ENCODE assay signal across 28 mouse cellular contexts in genomic region chr7:16132926-16133325, GRCm38 (mm10). TPM values are rescaled to one million over a fixed set of nuclear protein-coding genes. Genes with fewer than 3 reads are reported as not detected.
A peak's percentile ranks its signal among the peaks of the same experiment; 100 is the strongest.
DNase-seq lines count a peak whose midpoint lies in the region; ATAC-seq and TF ChIP-seq lines count a peak whose summit lies in the region.
"Had no signal": no experiment of that assay in that cellular context is flagged by ENCODE, and none has a peak within 500 bp of the region (broad histone marks: within the 10 kb centered on the region; RNA-seq: fewer than 3 reads in every experiment).

No protein-coding gene starts in this region.

- no peaks in the 10 kb centered on the region for H3K27me3 ChIP-seq in forebrain, embryonic 14.5 days (replicated peaks; ENCODE audit: control insufficient read depth, insufficient read depth, low read length)
- peaks cover 18% of the 10 kb centered on the region for H3K27me3 ChIP-seq in forebrain, embryonic 10.5 days (ENCODE audit: poor library complexity, severe bottlenecking)
- H3K27me3 ChIP-seq in midbrain, embryonic 12.5 days, result no peaks in the 10 kb centered on the region
- no peaks in the 10 kb centered on the region for H3K27me3 ChIP-seq in midbrain, embryonic 11.5 days (ENCODE audit: control insufficient read depth, insufficient read depth, low read length)
- H3K27me3 ChIP-seq: embryonic facial prominence, embryonic 15.5 days; heart, embryonic 15.5 days had no signal

- TF ChIP-seq CTCF in cortical plate, adult 2 months (IDR thresholded peaks at IDR 0.05; ENCODE audit: extremely low read depth, insufficient read depth, low read length), result no peak

- H3K9me3 ChIP-seq in forebrain, embryonic 14.5 days (replicated peaks; ENCODE audit: control insufficient read depth, low read length), result no peaks in the 10 kb centered on the region
- no peaks in the 10 kb centered on the region for H3K9me3 ChIP-seq in forebrain, embryonic 10.5 days
- no peaks in the 10 kb centered on the region for H3K9me3 ChIP-seq in midbrain, embryonic 12.5 days
- H3K9me3 ChIP-seq in midbrain, embryonic 11.5 days (ENCODE audit: control insufficient read depth, low read length), result no peaks in the 10 kb centered on the region
- H3K9me3 ChIP-seq: embryonic facial prominence, embryonic 10.5 days; embryonic facial prominence, embryonic 15.5 days; heart, embryonic 10.5 days; heart, embryonic 15.5 days; liver, embryonic 12.5 days had no signal

- no peak overlapping the region for H3K9ac ChIP-seq in forebrain, embryonic 14.5 days (ENCODE audit: low read length)
- no peak overlapping the region for H3K9ac ChIP-seq in midbrain, embryonic 12.5 days (replicated peaks)
- no peak overlapping the region for H3K9ac ChIP-seq in midbrain, embryonic 11.5 days (ENCODE audit: low read length)
- H3K9ac ChIP-seq: embryonic facial prominence, embryonic 15.5 days; heart, embryonic 15.5 days; liver, embryonic 12.5 days; liver, postnatal 0 days had no signal

- H3K4me3 ChIP-seq in forebrain, embryonic 14.5 days (ENCODE audit: low read depth, low read length), result no peak overlapping the region
- no peak overlapping the region for H3K4me3 ChIP-seq in forebrain, embryonic 10.5 days
- no peak overlapping the region for H3K4me3 ChIP-seq in midbrain, embryonic 12.5 days
- no peak overlapping the region for H3K4me3 ChIP-seq in midbrain, embryonic 11.5 days (ENCODE audit: low read depth, low read length)
- H3K4me3 ChIP-seq in cortical plate, adult 2 months (ENCODE audit: insufficient read depth, low read length), result peak overlapping the region; percentile 43; the same call in 1 of the 2 replicates
- H3K4me3 ChIP-seq: embryonic facial prominence, embryonic 15.5 days; heart, embryonic 10.5 days; heart, embryonic 15.5 days; liver, embryonic 12.5 days; myocyte had no signal

- ATAC-seq in forebrain, embryonic 14.5 days, result no peak
- ATAC-seq in midbrain, embryonic 12.5 days (ENCODE audit: low FRiP score, low read depth), result no peak
- ATAC-seq in midbrain, embryonic 11.5 days (ENCODE audit: low FRiP score), result no peak
- ATAC-seq: inflammation-experienced regulatory T-cells, adult 6 months; liver, embryonic 12.5 days; liver, postnatal 0 days; Patski had no signal

- 0 out of 2 replicates have a peak overlapping the region, but pooled peaks have one; percentile 27 for H3K27ac ChIP-seq in forebrain, embryonic 14.5 days (ENCODE audit: low read depth, low read length)
- H3K27ac ChIP-seq in forebrain, embryonic 10.5 days, result no peak overlapping the region; the same call in 1 of the 2 replicates
- no peak overlapping the region for H3K27ac ChIP-seq in midbrain, embryonic 12.5 days (replicated peaks)
- H3K27ac ChIP-seq in midbrain, embryonic 11.5 days (ENCODE audit: low read depth, low read length), result no peak overlapping the region
- H3K27ac ChIP-seq in cortical plate, adult 2 months (ENCODE audit: insufficient read depth, low read length), result no peak overlapping the region
- H3K27ac ChIP-seq: embryonic facial prominence, embryonic 10.5 days; embryonic facial prominence, embryonic 15.5 days; heart, embryonic 10.5 days; heart, embryonic 15.5 days; liver, embryonic 12.5 days; stomach, postnatal 0 days had no signal

- DNase-seq in cerebellum, adult 9-10 months, result peak; percentile 50
- no peak for DNase-seq in cerebellum, adult 8-10 months
- DNase-seq in forebrain, embryonic 14.5 days (ENCODE audit: low spot score), result no peak
- no peak for DNase-seq in forebrain, embryonic 10.5 days (ENCODE audit: extremely low spot score, low spot score)
- DNase-seq in midbrain, embryonic 11.5 days (ENCODE audit: low spot score, missing footprints), result no peak
- DNase-seq in right cerebral cortex, postnatal 36 days (ENCODE audit: low spot score in 2 of 2), result no peak
- DNase-seq: adrenal gland, postnatal 10 days; gastrocnemius, postnatal 25 days; heart, adult 11 months; kidney, adult 11 months; kidney, postnatal 14 days; liver, postnatal 0 days; lung, postnatal 36 days; right cerebral cortex, adult 18-20 months; right cerebral cortex, postnatal 4 days; thymus, adult 18-20 months; thymus, postnatal 25 days had no signal

- H3K36me3 ChIP-seq in forebrain, embryonic 14.5 days (ENCODE audit: control insufficient read depth, insufficient read depth, low read length), result peaks cover 6% of the 10 kb centered on the region
- peaks cover 4% of the 10 kb centered on the region for H3K36me3 ChIP-seq in forebrain, embryonic 10.5 days (replicated peaks)
- H3K36me3 ChIP-seq in midbrain, embryonic 12.5 days, result no peaks in the 10 kb centered on the region
- no peaks in the 10 kb centered on the region for H3K36me3 ChIP-seq in midbrain, embryonic 11.5 days (ENCODE audit: control insufficient read depth, insufficient read depth, low read length)
- H3K36me3 ChIP-seq: embryonic facial prominence, embryonic 15.5 days; heart, embryonic 15.5 days; liver, embryonic 12.5 days had no signal

- 66% methylated on average over 3 of the region's 3 CpGs for WGBS in forebrain, embryonic 14.5 days
- 72% methylated on average over 3 of the region's 3 CpGs for WGBS in forebrain, embryonic 10.5 days
- WGBS in midbrain, embryonic 12.5 days, result 66% methylated on average over 3 of the region's 3 CpGs
- 73% methylated on average over 3 of the region's 3 CpGs for WGBS in midbrain, embryonic 11.5 days

- peak overlapping the region; percentile 73; the same call in 1 of the 2 replicates for H3K4me2 ChIP-seq in forebrain, embryonic 14.5 days (ENCODE audit: low read length)
- peak overlapping the region; percentile 78; the same call in 1 of the 2 replicates for H3K4me2 ChIP-seq in midbrain, embryonic 12.5 days (replicated peaks)
- H3K4me2 ChIP-seq in midbrain, embryonic 11.5 days, result no peak overlapping the region
- H3K4me2 ChIP-seq: embryonic facial prominence, embryonic 15.5 days; heart, embryonic 15.5 days; liver, embryonic 12.5 days had no signal

- no peak for TF ChIP-seq POLR2A in cortical plate, adult 2 months (IDR thresholded peaks at IDR 0.05; ENCODE audit: extremely low read depth, insufficient read depth, low read length)

- peaks cover 45% of the 10 kb centered on the region for H3K4me1 ChIP-seq in forebrain, embryonic 14.5 days (ENCODE audit: control insufficient read depth, insufficient read depth, low read length)
- H3K4me1 ChIP-seq in forebrain, embryonic 10.5 days, result peaks cover 52% of the 10 kb centered on the region
- H3K4me1 ChIP-seq in midbrain, embryonic 12.5 days, result peaks cover 61% of the 10 kb centered on the region
- H3K4me1 ChIP-seq in midbrain, embryonic 11.5 days (ENCODE audit: control insufficient read depth, insufficient read depth, low read length), result peaks cover 17% of the 10 kb centered on the region
- peaks cover 6% of the 10 kb centered on the region for H3K4me1 ChIP-seq in cortical plate, adult 2 months (ENCODE audit: control insufficient read depth, insufficient read depth, low read length)

RNA-seq across cellular contexts. Expression of gene Slc8a2, which starts 3.3 kb away (rescaled TPM):
- 0.85 and 0.94 TPM in 2 replicates for polyA plus RNA-seq in forebrain, embryonic 14.5 days (2014; fragmentation: Nextera tagmentation; extraction: Ambion mirVana)
- polyA plus RNA-seq in forebrain, embryonic 10.5 days (2016; fragmentation: Nextera tagmentation; extraction: Ambion mirVana), result 0.22 and 0.34 TPM in 2 replicates
- 0.48 and 0.55 TPM in 2 replicates for polyA plus RNA-seq in midbrain, embryonic 12.5 days (2016; fragmentation: Nextera tagmentation; extraction: Ambion mirVana)
- 0.27 and 0.34 TPM in 2 replicates for polyA plus RNA-seq in midbrain, embryonic 11.5 days (2014; fragmentation: Nextera tagmentation; extraction: Ambion mirVana)
- 164 and 183 TPM in 2 replicates for polyA plus RNA-seq in cortical plate, adult 2 months (2012; rRNA removed)
- polyA plus RNA-seq: inflammation-experienced regulatory T-cells, adult 6 months; liver, embryonic 12.5 days; liver, postnatal 0 days had no signal

RNA-seq across cellular contexts. Expression of gene Kptn, which starts 13.2 kb away (rescaled TPM):
- polyA plus RNA-seq in forebrain, embryonic 14.5 days (2014; fragmentation: Nextera tagmentation; extraction: Ambion mirVana), result 34.5 and 37.0 TPM in 2 replicates
- polyA plus RNA-seq in forebrain, embryonic 10.5 days (2016; fragmentation: Nextera tagmentation; extraction: Ambion mirVana), result 26.0 and 28.8 TPM in 2 replicates
- 31.5 and 32.3 TPM in 2 replicates for polyA plus RNA-seq in midbrain, embryonic 12.5 days (2016; fragmentation: Nextera tagmentation; extraction: Ambion mirVana)
- polyA plus RNA-seq in midbrain, embryonic 11.5 days (2014; fragmentation: Nextera tagmentation; extraction: Ambion mirVana), result 16.2 and 18.2 TPM in 2 replicates
- polyA plus RNA-seq in cortical plate, adult 2 months (2012; rRNA removed), result 51.3 and 58.5 TPM in 2 replicates

RNA-seq across cellular contexts. Expression of gene Napa, which starts 34.7 kb away (rescaled TPM):
- polyA plus RNA-seq in forebrain, embryonic 14.5 days (2014; fragmentation: Nextera tagmentation; extraction: Ambion mirVana), result 156 and 164 TPM in 2 replicates
- 169 and 171 TPM in 2 replicates for polyA plus RNA-seq in forebrain, embryonic 10.5 days (2016; fragmentation: Nextera tagmentation; extraction: Ambion mirVana)
- 167 and 196 TPM in 2 replicates for polyA plus RNA-seq in midbrain, embryonic 12.5 days (2016; fragmentation: Nextera tagmentation; extraction: Ambion mirVana)
- 162 and 165 TPM in 2 replicates for polyA plus RNA-seq in midbrain, embryonic 11.5 days (2014; fragmentation: Nextera tagmentation; extraction: Ambion mirVana)
- polyA plus RNA-seq in cortical plate, adult 2 months (2012; rRNA removed), result 436 and 444 TPM in 2 replicates

RNA-seq across cellular contexts. Expression of gene Meis3, which starts 42.0 kb away (rescaled TPM):
- polyA plus RNA-seq in forebrain, embryonic 14.5 days (2014; fragmentation: Nextera tagmentation; extraction: Ambion mirVana), result 88.8 and 97.6 TPM in 2 replicates
- 56.7 and 57.5 TPM in 2 replicates for polyA plus RNA-seq in forebrain, embryonic 10.5 days (2016; fragmentation: Nextera tagmentation; extraction: Ambion mirVana)
- 123 and 128 TPM in 2 replicates for polyA plus RNA-seq in midbrain, embryonic 12.5 days (2016; fragmentation: Nextera tagmentation; extraction: Ambion mirVana)
- 74.7 and 80.7 TPM in 2 replicates for polyA plus RNA-seq in midbrain, embryonic 11.5 days (2014; fragmentation: Nextera tagmentation; extraction: Ambion mirVana)
- polyA plus RNA-seq in cortical plate, adult 2 months (2012; rRNA removed), result 83.3 and 84.0 TPM in 2 replicates

Comparison
In these comparisons a context has a peak if more than half of its experiments do, and no peak if none do; other contexts are left out.
1. RNA of gene Slc8a2, which starts 3.3 kb away (polyA plus RNA-seq): 164 to 183 TPM in cortical plate, adult 2 months; 0.85 to 0.94 TPM in forebrain, embryonic 14.5 days, 0.48 to 0.55 TPM in midbrain, embryonic 12.5 days, 0.27 to 0.34 TPM in midbrain, embryonic 11.5 days and 0.22 to 0.34 TPM in forebrain, embryonic 10.5 days; every median in the first group is over 10 times any median in the second.